Mouse (Mus musculus) kidney, adult 2 months (tissue): ENCODE data around the gene Olfr205.

Experiments
- CTCF ChIP-seq: fragments of 200-500 bp; conservative IDR thresholded peaks from 2 replicates; pipeline ENCODE4 v1.5.1; 2011; ENCODE audit warnings: low read depth, mild to moderate bottlenecking, control low read depth, low read length, moderate library complexity, mixed read lengths; ENCODE audit not compliant: insufficient read depth, insufficient read length
- POLR2A ChIP-seq: fragments of 200-500 bp; IDR thresholded peaks from one replicate; pipeline ENCODE4 v1.6.1; 2011; ENCODE audit warnings: low read depth, low read length, control low read depth

GRCm38 (mm10) chr16:59363893-59364292, 33.0 kb upstream of the Olfr205 start, which contains the start of gene Olfr209:
- TF ChIP-seq POLR2A (no peak), CTCF (no peak)
